Mouse (Mus musculus) embryonic fibroblast, embryonic 13.5 days (primary cell): Measurements from ENCODE around the gene Ccdc86. TPM values are rescaled to one million over a fixed set of nuclear protein-coding genes. Genes with fewer than 3 reads are reported as not detected.

Experiments
- H3K27ac ChIP-seq: 2 replicates; pipeline ENCODE4 v1.5.1; 2012; ENCODE audit warnings: low read length, control low read depth, inconsistent platforms; ENCODE audit not compliant: insufficient read depth
- H3K4me1 ChIP-seq: 2 replicates; pipeline ENCODE4 v1.6.1; 2011; ENCODE audit warnings: low read length; ENCODE audit not compliant: control insufficient read depth, insufficient read depth
- H3K4me3 ChIP-seq: 2 replicates; pipeline ENCODE4 v1.5.1; 2011; ENCODE audit warnings: mild to moderate bottlenecking, control low read depth, low read length; ENCODE audit not compliant: insufficient read depth
- CTCF ChIP-seq: IDR thresholded peaks from 2 replicates; pipeline ENCODE4 v1.5.1; 2011; ENCODE audit warnings: mild to moderate bottlenecking, control low read depth, low read length, moderate library complexity, borderline replicate concordance; ENCODE audit not compliant: insufficient read depth
- POLR2A ChIP-seq: IDR thresholded peaks from 2 replicates; pipeline ENCODE4 v1.6.1; 2011; ENCODE audit warnings: low read depth, mild to moderate bottlenecking, control low read depth, low read length, moderate library complexity
- polyA plus RNA-seq: library from polyadenylated mRNA; stranded (reverse); fragments of >200 nt; gene quantifications from 2 replicates; pipeline ENCODE4 v1.2.4, GENCODE M21; 2011; ENCODE audit warnings: low read depth; ENCODE audit not compliant: missing spikeins, insufficient read length

Gene Ccdc86
- polyA plus RNA-seq, 1 experiment = 13.1 TPM

DNA sequence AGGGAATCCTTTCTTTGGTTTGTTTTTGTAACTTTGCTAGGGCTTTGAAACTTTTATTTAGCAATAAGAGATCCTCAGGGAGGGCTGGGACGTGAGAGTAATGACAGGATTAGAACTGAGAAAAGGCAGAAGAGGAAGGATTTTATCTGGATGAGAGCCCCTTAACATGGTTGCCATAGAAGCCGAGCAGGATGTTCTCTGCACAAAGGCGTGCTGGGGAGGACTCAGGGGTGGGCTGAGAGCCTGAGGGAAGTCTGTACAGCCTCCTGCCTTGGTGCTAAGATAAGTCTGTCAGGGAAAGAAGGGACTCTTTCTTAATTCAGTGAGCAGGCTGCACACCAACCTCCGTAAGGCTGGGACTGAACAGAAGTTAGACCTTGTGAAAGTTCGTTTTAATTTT, 14.0 kb downstream of the Ccdc86 start:
- Histone ChIP-seq H3K4me1 (no peaks in the 10 kb centered on the region), H3K27ac (no peak overlapping the region), H3K4me3 (no peak overlapping the region)
- no peak for TF ChIP-seq POLR2A
- TF ChIP-seq CTCF = no peak

DNA sequence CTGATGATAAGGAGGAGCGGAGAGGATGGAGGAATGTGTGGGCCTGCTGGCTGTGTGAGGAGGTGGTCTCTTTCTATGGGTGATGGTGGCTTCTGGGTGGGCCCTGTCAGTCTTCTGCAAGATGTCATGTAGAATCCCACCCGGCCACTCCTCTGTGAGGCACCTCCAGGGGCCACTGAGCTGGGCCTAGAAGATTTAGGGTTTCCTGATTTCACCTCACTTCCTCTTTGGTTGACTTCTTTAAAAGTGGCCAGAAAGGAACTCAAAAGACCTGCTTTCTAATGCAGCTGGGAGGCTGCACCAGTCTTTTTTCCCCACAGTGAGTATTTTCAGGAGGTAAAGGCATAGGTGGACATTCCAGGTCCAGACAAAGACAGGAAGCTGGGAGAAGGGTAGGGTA, 18.4 kb downstream of the Ccdc86 start:
- no peak overlapping the region for H3K4me3 ChIP-seq
- TF ChIP-seq CTCF (no peak), POLR2A (no peak)
- H3K27ac ChIP-seq = no peak overlapping the region
- peaks cover 7% of the 10 kb centered on the region for H3K4me1 ChIP-seq

DNA sequence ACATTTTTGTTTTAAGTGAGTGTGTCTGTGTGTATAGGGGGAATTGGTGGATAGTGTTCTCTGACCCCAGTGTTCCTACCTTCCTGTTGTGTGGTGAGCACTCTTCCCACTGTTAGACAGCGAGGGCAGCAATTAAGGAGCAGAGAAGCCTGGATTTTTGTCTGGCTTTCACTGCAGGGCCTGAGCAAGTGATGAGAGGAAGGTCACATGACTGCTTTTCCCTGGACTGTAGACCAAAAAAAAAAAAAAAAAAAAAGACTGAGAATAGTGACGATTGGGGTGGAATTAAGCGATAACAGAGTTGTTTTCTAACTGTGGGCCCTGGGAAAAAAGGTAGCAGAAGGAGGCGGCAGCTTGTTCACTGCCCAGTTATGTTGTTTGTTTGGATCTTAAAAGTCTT, 22.4 kb downstream of the Ccdc86 start:
- H3K27ac ChIP-seq = peak overlapping the region; percentile 24

DNA sequence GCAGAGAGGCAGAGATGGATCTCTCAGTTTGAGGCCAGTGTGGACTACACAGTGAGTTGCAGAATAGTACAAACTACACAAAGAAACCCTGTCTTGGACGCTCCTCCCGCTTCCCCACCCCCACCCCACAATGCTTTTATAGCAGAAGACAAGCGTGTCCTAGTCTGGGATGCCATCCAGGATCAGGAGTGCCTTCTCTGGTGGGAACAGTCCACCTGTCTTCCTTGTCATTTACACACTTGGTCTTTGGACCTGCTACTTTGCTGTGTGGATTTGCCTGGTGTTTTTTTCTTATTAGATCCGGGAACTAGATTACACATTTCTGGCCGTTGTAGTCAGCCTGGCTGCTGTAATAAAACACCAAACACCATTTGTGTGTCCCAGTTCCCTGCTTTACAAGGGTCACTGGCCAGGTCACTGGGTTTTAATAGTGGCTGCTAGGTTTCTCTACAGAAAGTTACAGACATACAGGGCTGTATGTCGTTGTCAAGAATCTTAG, 22.9 kb downstream of the Ccdc86 start:
- Histone ChIP-seq H3K27ac (peak overlapping the region; percentile 24), H3K4me3 (no peak overlapping the region), H3K4me1 (peaks cover 11% of the 10 kb centered on the region)
- TF ChIP-seq POLR2A (no peak), CTCF (no peak)

More for the DNA sequence above, 22.4 kb downstream of the Ccdc86 start:
- TF ChIP-seq CTCF (no peak), POLR2A (no peak)
- Histone ChIP-seq H3K4me3 (no peak overlapping the region), H3K4me1 (peaks cover 11% of the 10 kb centered on the region)

DNA sequence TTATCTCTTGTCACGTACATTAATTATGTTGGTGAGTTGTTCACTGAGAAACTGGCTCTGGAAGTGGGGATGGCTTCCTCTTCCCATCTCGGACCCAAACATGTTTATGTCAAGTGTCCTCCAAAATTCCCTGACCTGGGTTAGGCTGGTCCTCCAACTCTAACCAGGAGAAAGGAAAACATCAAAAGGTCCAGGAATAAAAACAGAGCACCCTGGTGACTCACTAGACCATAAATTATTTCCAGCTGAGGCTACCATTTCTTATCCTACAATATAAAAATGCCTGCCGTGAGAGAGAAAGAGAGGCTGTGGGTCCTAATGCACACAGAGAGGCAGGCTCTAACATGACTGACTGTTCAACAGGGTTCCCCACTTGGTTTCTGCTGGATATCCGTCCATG, 24.8 kb downstream of the Ccdc86 start:
- Histone ChIP-seq H3K4me1 (peaks cover 11% of the 10 kb centered on the region), H3K27ac (peak overlapping the region; percentile 55), H3K4me3 (no peak overlapping the region)
- TF ChIP-seq POLR2A = no peak
- TF ChIP-seq CTCF = no peak

DNA sequence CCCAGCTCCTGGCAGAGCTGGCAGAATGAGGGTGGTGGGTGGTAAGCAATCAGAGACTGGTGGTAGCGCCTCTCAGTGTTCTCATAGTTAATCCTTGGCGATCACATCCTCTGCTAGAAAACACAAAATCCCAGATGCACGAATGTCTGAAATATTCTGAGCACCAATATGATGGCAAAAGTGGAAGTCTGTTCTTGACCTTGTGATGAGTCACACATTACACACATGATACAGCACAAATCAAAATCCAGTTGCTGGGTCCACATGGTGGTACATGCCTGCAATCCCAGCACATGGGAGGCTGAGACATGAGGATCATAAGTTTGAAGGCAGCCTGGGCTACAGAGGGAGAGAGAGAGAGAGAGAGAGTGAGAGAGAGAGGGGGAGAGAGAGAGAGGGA, 28.0 kb downstream of the Ccdc86 start:
- Histone ChIP-seq H3K4me3 (no peak overlapping the region), H3K27ac (no peak overlapping the region), H3K4me1 (peaks cover 7% of the 10 kb centered on the region; the same call in 1 of the 2 replicates)
- no peak for TF ChIP-seq CTCF
- no peak for TF ChIP-seq POLR2A

DNA sequence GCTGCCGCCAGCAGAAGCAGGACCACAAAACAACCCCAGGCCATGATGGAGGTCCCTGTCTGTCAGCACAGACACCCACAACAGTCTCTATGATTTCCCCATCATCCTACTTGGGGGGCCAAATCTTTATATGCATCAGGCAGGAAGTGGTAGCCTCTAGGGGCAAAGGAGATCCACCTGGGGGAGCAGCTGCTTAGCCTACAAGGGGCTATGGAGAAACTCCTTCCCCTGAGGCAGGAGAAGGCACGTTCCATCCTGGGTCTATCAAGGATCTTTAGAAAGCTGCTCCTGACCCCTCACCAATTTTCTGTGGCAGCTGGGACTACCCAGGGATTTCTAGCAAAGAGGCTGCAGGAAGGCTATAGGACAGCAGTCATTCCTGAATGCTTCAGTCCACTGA, 28.5 kb downstream of the Ccdc86 start, which contains the start of gene Zp1:
Zp1 (minus strand) TSS at position 101 of the 400 bp plus-strand sequence.
- H3K27ac ChIP-seq = no peak within 1 kb of the TSS
- TF ChIP-seq CTCF = no peak
- TF ChIP-seq POLR2A = no peak
- H3K4me3 ChIP-seq = no peak within 1 kb of the TSS
- peaks cover 4% of the 10 kb centered on the region; the same call in 1 of the 2 replicates for H3K4me1 ChIP-seq

DNA sequence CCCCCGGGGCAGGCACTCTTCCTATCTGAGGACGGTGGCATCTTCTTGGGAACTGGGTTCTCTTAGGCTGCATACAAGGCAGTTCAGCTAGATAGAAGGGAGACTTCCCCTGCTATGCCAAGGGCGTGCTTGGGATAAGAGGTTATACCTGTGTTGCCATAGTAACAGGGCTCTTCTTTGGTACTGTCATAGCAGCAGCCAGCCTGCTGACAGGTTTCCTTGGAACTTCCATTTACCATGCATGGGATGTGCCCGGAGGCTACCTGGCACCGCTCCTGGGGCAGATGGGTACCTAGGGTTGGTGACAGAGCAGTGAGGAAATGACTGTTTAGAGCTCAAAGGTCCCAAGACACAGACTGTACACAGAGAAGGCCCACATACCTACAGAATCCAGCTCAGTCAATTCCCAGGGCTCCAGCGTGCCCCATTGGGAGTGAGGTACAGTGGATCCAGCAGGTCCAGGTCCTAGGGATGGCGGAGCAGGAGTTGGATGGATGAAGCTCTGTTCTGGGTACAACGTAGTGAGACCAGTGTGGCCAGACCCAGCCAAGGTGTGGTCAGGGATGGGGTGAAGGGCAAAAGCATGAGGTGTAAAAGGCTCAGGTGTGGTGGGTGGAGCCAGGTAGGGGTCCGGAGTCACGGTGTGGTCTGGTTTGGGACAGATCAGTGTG, 30.6 kb downstream of the Ccdc86 start:
- Histone ChIP-seq H3K4me3 (no peak overlapping the region), H3K4me1 (no peaks in the 10 kb centered on the region), H3K27ac (no peak overlapping the region)
- TF ChIP-seq POLR2A (no peak), CTCF (no peak)

DNA sequence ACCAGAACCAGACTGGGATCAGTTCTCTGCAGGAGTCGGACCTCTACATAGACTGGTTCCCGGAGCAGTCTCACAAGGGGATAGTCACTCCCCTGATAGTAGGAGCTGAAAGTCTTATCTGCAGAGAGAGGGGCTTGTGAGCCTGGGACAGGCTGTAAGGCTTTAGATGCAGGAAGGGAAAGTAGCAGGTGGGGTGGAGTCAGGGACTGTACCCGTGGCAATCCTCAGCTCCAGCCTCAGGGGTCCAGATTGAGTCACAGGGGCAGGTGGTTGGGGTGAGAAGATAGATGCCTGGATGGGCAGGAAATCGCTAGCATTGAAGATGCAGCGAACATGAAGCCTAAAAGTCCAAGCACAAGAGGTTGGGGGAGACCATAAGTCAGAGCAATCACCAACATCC, 32.6 kb downstream of the Ccdc86 start:
- TF ChIP-seq POLR2A (no peak), CTCF (no peak)
- H3K4me3 ChIP-seq = no peak overlapping the region
- H3K4me1 ChIP-seq = peaks cover 3% of the 10 kb centered on the region; the same call in 1 of the 2 replicates
- H3K27ac ChIP-seq = no peak overlapping the region

DNA sequence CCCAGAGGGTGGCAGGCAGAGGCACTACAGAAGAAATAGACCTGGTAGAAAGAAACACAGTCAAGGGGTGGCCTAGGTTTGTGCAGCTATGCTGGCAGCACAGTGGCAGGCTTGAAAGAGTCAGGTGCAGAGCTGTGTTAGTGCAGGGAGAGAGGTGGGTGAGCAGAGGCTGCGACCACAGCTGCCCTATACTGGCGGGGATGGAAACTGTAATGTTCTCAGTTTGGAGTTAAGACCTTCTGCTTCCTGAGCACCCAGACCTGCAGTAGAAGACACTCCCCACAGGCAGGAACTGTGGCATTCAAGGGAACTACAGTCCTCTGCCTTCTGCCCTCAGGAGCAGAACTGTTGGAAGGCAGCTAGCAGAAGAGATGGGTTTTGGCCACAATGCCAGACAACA, 34.2 kb downstream of the Ccdc86 start:
- TF ChIP-seq POLR2A = no peak
- TF ChIP-seq CTCF = no peak
- Histone ChIP-seq H3K27ac (no peak overlapping the region), H3K4me3 (no peak overlapping the region), H3K4me1 (peaks cover 5% of the 10 kb centered on the region; the same call in 1 of the 2 replicates)
